Mouse (Mus musculus): ENCODE results near the gene Thbd.

The Thbd gene

GRCm38 (mm10) chr2:148387652-148388581, 20.1 kb downstream of the Thbd start:
- DNase-seq (ENCODE audit: low read depth, low spot score), result no peak

GRCm38 (mm10) chr2:148386927-148387326, 21.1 kb downstream of the Thbd start:
- no peak for DNase-seq (ENCODE audit: low read depth, low spot score)

- no peak for DNase-seq (ENCODE audit: low read depth, low spot score)
These were observed 21.5 kb downstream of the Thbd start for GRCm38 (mm10) chr2:148386476-148386875.

GRCm38 (mm10) chr2:148381076-148381475, 26.9 kb downstream of the Thbd start:
- no peak for DNase-seq (ENCODE audit: low read depth, low spot score)

GRCm38 (mm10) chr2:148379899-148380413, 28.0 kb downstream of the Thbd start:
- DNase-seq (ENCODE audit: low read depth, low spot score), result no peak

GRCm38 (mm10) chr2:148378817-148379342, 29.1 kb downstream of the Thbd start:
- no peak for DNase-seq (ENCODE audit: low read depth, low spot score)

GRCm38 (mm10) chr2:148375326-148376150, 32.5 kb downstream of the Thbd start:
- peak; percentile 67 for DNase-seq (ENCODE audit: low read depth, low spot score)

GRCm38 (mm10) chr2:148373602-148374071, 34.4 kb downstream of the Thbd start:
- DNase-seq (ENCODE audit: low read depth, low spot score), result no peak

- DNase-seq (ENCODE audit: low read depth, low spot score), result no peak
These were observed 36.0 kb downstream of the Thbd start for GRCm38 (mm10) chr2:148371743-148372630.

- no peak for DNase-seq (ENCODE audit: low read depth, low spot score)
These were observed 42.8 kb downstream of the Thbd start for GRCm38 (mm10) chr2:148365227-148365626.

GRCm38 (mm10) chr2:148364536-148364935, 43.5 kb downstream of the Thbd start:
- no peak for DNase-seq (ENCODE audit: low read depth, low spot score)

GRCm38 (mm10) chr2:148357145-148357544, 50.8 kb downstream of the Thbd start:
- DNase-seq (ENCODE audit: low read depth, low spot score), result no peak
